Mouse (Mus musculus) hematopoietic stem cell, adult 5-6 weeks (primary cell): ENCODE results near the gene Mink1. TPM values are rescaled to one million over a fixed set of nuclear protein-coding genes. Genes with fewer than 3 reads are reported as not detected.
"Not testable (repeated sequence)": the region's sequence is repeated elsewhere in the genome, so short reads cannot be mapped to it uniquely, and the experiment has no call there.

Experiments
- ATAC-seq, 2 experiments: fragments of 125-278 bp in 1 of 2; replicated peaks in 1 of 2; 2 replicates each; pipeline ENCODE4 v1.8.0; 2016 to 2017; ENCODE audit warnings: inconsistent platforms in 2 of 2, mild to moderate bottlenecking in 2 of 2, moderate number of reproducible peaks in 2 of 2, low read depth in 1 of 2, moderate TSS enrichment in 1 of 2; ENCODE audit not compliant: low FRiP score in 2 of 2, poor library complexity in 2 of 2, severe bottlenecking in 2 of 2, insufficient read depth in 1 of 2, low TSS enrichment in 1 of 2
- total RNA-seq: library from RNA; stranded (forward); fragments of 172-1452, 232-1000 nt; gene quantifications from 2 replicates; pipeline ENCODE4 v1.2.3, GENCODE M21; 2017

Mink1 gene
- 26.4 and 30.8 TPM in 2 replicates for total RNA-seq

DNA sequence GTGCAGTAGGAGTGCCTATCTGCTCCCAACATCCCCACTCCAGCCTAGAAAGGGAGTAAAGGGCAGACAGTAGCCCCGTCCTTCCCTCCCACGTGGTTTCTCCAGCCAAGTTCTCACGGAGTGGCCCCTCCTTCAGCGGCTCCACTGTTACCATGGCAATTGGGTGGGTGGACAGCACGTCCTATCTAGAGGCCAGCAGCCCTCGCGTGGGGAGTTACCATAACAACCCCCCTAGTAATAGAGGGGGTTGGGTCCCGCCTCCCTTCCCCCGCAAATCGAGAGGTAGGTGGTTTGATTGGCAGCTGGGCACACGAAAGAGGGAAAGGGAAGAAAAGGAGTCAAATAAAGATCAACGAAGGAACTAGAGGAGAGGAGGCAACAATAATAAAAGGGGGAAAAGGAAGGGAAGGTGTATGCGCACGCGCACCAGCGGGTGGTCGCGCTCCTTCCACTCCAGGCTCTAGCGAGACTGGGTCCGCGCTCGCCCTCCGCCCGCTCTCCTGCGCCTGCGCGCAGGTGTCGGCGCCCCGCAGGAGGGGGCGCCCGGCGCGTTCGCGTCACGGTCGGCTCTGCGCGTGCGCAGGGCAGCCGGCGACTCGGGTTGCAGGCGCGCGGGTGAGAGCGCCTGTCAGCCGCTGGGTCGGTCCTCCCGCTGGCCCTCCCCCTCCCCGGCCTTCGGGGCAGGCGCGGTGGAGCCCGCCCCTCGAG, at the start of gene Mink1:
Gene Mink1 (plus strand): TSS at position 595 of the 708 bp plus-strand sequence.
- peak; percentile 42 to 55 for ATAC-seq

DNA sequence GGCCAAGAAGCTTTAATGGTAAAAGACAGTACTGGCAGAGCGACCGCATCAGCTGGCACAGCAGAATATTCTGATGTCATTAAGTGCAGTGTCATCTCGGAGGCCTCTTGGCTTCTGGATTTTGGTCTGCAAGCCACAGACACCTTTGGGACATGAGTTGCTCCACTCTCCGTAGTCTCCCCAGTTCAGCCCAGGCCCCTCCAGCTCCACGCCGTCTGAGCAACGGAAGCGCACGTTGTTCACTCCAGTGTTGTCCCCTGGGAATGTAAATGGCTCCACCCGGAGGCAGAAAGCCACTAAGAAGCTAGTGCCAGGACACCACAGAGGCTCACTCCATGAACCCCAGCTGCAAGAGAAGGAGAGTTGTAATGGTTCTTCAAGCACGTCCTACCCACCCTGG, 49.2 kb upstream of the Mink1 start:
- ATAC-seq = no peak

DNA sequence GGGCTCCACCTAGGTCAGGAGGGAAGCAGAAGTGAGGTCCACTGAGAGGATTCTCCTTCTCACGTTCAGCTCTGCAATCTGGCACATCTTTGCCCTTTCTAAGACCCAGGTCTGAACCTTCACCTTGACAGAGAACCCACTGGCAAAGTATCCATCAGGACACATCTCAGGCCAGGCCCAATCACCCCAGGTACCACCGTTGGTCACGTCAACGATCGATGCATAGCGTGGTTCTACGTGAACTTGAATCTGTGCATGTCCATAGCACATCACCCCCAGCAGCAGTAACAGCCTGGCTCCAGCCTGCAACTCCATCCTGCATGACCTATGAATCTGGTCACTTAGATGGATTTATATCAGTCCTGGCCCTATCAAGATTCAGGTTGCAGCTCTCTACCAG, 48.4 kb upstream of the Mink1 start, which contains the start of gene Vmo1:
Gene Vmo1 (minus strand): TSS at position 329 of the 400 bp plus-strand sequence.
- ATAC-seq = no peak

DNA sequence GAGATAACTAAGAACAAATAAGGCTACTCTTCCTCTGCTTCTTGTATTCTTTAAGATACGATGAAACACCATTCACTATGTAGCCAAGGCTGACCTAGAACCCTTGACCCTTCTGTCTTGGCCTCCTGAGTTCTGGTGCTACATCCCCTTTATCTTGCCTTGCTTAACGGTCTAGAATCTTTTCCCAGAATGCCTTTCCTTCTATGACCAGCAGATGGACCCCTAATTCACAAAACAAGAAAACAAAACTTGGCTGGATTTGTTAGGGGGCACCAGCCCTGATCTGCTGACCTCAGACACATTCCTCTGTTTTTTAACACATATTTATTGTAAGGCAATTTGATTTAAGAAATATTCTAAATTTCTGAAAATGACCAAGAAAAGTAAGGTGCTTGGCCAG, 46.3 kb upstream of the Mink1 start:
- peak; percentile 22 to 58; a peak in 1 of 4 replicates for ATAC-seq

DNA sequence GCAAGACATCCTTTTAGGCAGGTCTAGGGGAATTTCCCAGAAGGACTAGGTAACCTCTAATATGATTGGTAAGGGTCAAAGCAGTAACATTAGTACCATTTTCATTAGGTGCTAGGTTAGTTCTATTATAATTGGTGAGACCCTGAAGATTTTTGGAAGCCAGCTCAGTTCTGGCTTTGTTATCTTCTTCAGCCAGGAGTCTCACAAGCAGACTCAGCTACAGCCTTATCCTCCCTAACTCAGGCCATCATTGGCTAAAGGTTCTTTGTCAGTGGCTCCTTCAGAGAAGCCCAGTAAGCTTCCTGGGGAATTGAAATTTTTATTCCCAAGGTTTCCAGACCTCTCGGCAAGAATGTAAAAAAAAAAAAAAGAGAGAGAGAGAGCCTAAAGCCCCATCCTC, 44.2 kb upstream of the Mink1 start:
- ATAC-seq = no peak

DNA sequence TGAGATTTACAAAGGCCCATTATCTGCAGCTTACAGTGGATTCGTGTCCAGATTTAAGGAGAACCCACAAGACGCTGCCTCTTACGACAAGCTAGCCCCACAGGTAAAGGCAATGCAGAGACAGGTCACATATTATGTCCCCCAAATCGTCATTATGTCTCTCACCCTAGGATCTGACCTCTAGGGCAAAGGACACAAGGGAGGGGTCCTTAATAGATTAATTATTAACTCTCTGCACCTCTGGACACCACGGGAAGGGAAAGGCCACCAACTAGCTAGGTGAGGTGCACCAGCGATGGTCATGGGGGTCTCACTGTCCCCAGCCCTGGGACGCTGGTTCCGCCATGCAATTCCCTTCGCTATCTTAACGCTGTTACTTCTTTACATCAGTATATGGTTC, 43.8 kb upstream of the Mink1 start, which contains the start of gene Gltpd2:
Gene Gltpd2 (plus strand): TSS at position 274 of the 400 bp plus-strand sequence.
- no peak for ATAC-seq

DNA sequence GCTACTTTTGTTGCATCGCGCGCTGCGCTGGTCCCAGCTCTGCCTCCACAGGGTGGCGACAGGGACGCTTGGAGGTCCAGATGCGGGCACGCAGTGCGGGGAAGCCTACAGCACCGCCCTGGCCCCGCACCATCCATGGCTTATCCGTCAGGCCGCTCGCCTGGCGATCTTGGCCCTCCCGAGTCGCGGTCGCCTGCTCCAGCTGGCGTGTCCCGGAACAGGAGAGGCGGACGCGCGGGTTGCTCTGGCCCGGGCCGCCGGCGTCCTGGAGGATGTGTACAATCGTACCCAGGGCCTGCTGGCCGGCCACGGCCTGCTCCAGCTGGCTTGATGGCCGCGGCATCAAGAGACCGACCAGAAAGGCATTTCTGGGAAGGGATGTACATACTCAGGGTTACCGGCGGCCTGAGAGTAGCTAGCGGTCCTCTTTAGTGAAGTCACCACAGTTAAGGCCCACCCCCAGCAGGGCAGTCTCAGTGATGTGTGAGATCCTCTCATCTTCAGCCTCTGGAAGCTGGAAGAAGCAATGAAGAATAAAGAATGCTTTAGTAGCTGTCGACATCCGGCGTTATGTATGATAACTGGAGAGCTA, 42.4 kb upstream of the Mink1 start:
- ATAC-seq = no peak

DNA sequence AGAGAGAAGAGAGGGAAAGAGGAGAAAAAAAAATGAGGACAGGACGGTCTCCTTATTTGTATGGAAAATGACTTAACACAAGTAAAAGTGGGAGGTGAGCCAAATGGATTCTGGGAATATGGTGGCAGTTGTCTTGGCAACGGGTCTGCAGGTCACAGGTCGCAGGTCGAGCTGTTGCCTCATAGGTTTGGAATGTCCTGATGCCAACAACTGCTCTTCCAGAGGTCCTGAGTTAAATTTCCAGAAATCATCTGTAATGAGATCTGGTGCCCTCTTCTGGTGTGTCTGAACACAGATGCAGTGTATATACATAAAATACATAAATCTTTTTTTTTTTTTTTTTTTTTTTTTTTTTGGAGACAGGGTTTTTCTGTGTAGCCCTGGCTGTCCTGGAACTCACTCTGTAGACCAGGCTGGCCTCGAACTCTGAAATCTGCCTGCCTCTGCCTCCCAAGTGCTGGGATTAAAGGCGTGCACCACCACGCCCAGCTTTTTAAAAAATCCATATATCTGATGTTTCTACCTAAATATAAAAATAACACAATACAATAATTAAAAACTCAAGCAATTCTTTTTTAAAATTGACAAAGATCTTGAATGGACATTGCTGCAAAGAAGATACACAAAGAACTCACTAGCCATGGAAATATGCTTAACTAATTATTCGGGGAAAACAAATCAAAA, 39.2 kb upstream of the Mink1 start:
- not testable (repeated sequence) for ATAC-seq

DNA sequence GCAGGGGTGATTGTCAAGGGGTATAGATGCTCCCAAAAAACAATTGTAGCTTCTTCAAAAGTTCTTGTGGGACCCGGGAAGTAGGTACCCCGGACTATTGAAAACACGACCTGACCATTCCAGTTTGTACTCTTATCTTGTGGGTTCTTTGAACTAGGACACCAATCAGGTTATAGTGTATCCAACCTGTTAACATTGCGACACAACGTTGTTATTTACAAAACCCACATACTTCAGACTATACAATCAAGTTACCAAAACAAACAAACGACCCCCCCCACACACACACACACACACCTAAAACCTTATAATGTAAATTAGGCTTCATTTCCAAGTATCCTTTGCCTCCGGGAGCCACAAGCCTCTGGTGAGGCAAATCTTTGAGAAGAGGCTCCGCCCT, 37.9 kb upstream of the Mink1 start:
- ATAC-seq = peak in 1 of 2 experiments; percentile 1; a peak in 1 of 4 replicates

DNA sequence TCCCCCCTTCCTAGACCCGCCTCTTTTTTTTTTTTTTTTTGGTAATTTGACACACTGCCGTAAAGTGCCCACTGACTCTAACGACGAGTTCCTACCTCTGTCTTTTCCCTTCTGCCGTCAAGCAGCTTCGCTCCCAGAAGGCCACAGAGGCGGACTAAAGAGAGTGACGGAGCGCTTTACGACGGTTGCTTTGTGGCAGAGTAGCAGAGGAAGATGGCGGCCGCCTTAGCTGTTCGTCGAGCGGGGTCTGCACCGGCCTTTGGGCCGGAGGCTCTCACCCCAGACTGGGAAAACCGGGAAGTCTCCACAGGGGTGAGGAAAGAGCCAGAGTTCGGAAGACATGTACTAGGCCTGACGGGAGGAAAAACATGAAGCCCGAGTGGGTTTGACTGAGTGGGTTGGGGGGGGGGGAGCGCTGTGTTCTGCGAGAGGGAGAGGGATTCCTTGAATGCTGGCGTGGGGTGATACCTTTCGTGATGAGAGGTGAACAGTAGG, 37.5 kb upstream of the Mink1 start, which contains the start of gene Psmb6:
Gene Psmb6 (plus strand): TSS at position 184 of the 495 bp plus-strand sequence.
- peak; percentile 99 for ATAC-seq

DNA sequence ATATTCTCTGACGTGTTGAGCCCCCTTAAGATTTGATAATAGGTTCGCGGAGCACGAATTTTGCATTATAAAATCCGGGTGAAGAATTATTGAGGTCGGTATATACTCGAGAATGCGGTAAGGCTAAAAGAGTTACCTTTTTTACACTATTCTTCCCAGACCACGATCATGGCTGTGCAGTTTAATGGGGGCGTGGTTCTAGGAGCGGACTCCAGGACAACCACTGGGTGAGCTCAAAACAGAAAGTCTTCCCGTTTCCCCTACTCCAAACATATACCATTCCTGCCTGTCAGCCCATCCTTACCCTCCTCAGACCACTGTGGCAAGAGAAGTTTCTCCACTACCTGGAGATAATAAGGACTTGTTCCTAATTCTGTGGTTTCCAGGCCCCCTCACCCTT, 37.0 kb upstream of the Mink1 start:
- no peak for ATAC-seq

DNA sequence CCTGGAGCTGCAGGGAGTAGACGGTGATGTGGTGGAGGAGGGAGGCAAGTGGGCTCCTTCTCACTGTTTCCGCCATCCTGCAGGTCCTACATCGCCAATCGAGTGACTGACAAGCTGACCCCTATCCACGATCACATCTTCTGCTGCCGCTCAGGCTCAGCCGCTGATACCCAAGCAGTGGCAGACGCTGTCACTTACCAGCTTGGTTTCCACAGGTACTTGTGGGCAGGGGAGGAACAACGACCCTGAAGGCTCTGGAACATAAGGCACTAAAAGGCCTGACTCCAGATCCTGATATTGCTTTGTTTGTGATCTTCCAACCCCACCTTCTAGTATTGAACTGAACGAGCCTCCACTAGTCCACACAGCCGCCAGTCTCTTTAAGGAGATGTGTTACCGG, 36.5 kb upstream of the Mink1 start:
- ATAC-seq = no peak

DNA sequence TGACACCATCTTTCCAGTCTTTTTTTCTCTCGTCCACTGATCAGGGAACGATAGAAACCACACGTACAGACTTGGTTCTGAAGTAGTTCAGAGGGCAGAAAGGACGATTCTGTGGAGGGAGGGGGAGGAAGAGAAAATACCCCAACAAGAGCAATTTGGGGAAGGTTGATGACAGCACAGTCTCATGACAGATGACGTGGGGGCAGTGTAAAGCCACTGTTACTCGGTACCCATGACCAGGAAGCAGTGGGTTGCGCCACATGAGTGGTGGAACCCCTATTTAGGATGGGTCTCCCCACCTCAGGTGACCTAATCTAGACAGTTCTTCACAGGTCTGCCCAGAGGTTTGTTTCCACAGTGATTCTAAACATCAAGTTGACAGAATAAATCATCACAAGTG, 34.1 kb upstream of the Mink1 start:
- no peak for ATAC-seq

DNA sequence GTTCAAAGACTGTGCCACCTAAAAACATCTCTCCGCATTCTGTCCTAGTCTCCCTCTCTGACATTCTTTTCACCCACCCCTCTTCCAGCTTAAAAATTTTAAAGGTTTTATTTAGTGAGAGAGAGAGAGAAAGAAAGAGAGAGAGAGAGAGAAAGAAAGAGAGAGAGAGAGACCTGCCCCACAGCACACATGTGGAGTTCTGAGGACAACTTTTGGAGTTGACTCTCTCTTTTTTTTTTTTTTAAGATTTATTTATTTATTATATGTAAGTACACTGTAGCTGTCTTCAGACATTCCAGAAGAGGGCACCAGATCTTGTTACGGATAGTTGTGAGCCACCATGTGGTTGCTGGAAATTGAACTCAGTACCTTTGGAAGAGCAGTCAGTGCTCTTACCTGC, 31.6 kb upstream of the Mink1 start:
- not testable (repeated sequence) for ATAC-seq

DNA sequence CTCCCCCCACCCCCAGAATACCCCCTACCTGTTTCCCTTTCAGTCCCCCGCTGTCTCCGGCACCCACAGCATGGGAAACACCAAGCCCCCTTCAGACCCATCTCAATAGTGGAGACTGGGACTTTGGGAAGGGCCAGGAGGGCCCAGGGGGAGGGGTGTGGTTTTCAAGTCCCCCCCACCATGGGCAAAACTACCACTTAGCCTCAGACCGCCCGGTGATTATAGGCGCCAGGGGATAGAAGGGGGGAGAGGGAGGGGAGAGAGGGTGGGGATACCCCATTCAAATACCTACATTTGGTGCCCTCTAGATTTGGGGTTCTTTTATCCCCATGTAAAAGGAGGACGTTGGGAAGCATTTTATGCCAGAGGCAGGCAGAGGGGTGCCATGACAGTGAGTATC, 29.8 kb upstream of the Mink1 start, which contains the start of gene Gm40193:
Gene Gm40193 (minus strand): TSS at position 101 of the 400 bp plus-strand sequence.
- ATAC-seq = no peak

DNA sequence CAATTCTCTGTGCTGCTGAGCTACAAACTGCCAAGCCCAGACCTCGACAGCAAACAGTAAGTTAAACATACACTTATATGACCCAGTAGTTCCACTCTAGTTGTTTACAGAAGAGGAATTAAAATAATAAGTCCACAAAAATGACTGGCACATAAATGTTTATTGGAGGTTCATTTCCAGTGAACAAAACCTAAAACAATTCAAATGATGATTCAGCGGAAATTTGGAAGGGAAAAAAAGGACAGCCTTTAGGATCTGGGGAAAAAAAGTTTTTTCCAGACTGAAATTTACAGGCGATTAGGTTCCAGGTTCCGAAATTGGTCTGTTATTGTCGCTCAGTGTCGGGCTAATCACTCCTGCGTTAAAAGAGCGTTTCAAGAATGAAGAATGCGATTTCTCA, 23.3 kb upstream of the Mink1 start:
- no peak for ATAC-seq

DNA sequence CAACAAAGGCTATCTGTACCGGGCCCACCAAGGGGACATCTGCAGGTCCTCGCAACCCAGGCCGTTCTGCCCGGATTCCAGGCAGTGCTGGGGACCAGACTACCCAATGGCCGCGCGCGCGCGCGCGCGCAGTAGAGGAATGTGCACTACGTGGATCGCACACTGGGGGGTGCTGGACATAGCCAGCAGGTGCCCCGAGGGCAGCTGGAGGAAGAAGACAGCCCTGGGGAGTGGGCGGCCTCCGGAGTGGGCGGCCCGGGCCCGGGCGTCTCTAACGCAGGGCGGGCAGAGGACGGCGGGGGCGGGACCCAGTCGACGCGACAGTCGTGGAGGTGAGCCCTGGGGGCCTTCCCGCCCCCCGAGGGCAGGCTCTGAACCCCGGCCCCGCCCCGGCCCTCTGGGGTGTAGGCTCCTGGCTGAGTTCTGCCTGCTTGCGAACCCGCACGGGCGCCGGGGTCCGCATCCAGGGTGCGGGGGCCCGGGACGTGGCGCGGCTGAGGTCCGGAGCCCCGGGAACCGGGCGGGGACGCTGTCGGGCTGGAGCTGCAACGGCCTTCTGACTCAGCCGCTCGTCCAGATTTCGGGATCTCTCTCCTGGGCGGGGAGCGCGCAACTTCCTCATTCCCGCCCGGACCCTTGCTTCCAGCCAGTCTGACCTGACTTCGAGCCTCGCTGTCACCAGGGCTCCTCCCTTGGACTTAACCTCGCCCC, 22.6 kb upstream of the Mink1 start, which contains the start of gene Pld2:
Gene Pld2 (plus strand): TSS at position 188 of the 711 bp plus-strand sequence.
- ATAC-seq = peak; percentile 90 to 91
